In the genomic region with DNA sequence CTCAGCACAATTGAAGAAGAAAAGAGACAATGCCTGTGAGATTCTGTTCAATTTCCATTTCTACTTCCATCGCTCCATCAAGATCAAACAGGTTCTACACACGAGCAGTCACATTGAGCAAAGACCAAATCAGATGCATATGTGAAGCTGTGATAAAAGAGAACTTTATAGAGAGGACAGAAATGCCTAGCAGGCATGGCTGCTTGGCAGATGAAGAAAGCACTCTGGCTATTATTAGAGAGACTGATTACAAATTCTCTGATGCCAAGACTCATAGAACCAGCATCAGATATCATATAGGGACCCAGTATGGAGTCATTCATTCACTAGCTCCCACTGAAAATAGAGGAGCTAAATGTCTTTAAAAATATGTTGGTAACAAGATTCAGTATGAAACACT, we compare ENCODE assay signal across 28 mouse cellular contexts. TPM values are rescaled to one million over a fixed set of nuclear protein-coding genes. Genes with fewer than 3 reads are reported as not detected.
"Had no signal": no experiment of that assay in that cellular context is flagged by ENCODE, and none has a peak within 500 bp of the region (broad histone marks: within the 10 kb centered on the region; RNA-seq: fewer than 3 reads in every experiment).

No protein-coding gene starts in this region.

- H3K9ac ChIP-seq: heart, embryonic 12.5 days; hindbrain, embryonic 12.5 days; hindbrain, embryonic 14.5 days; intestine, embryonic 15.5 days; limb, embryonic 15.5 days; liver, embryonic 12.5 days had no signal

- H3K4me3 ChIP-seq: heart, embryonic 10.5 days; heart, embryonic 12.5 days; hindbrain, embryonic 10.5 days; hindbrain, embryonic 12.5 days; intestine, embryonic 15.5 days; layer of hippocampus, adult 2 months; left cerebral cortex, adult 2 months; limb, embryonic 15.5 days; liver, embryonic 12.5 days had no signal

- DNase-seq: gastrocnemius, postnatal 14 days; gastrocnemius, postnatal 36 days; heart, adult 18-20 months; heart, postnatal 10 days; heart, postnatal 4 days; kidney, adult 18-20 months; kidney, adult 8-10 months; kidney, postnatal 10 days; kidney, postnatal 25 days; kidney, postnatal 4 days had no signal

- H3K9me3 ChIP-seq: heart, embryonic 10.5 days; heart, embryonic 12.5 days; hindbrain, embryonic 10.5 days; hindbrain, embryonic 12.5 days; intestine, embryonic 15.5 days; limb, embryonic 15.5 days; liver, embryonic 12.5 days had no signal

- H3K4me2 ChIP-seq: heart, embryonic 12.5 days; hindbrain, embryonic 12.5 days; hindbrain, embryonic 14.5 days; intestine, embryonic 15.5 days; limb, embryonic 15.5 days; liver, embryonic 12.5 days had no signal

- ATAC-seq: hindbrain, embryonic 16.5 days; inflammation-experienced regulatory T-cells, adult 6 months; intestine, embryonic 15.5 days; intestine, postnatal 0 days; liver, embryonic 12.5 days had no signal

- H3K27ac ChIP-seq: heart, embryonic 10.5 days; hindbrain, embryonic 10.5 days; hindbrain, embryonic 12.5 days; hindbrain, embryonic 14.5 days; intestine, embryonic 15.5 days; layer of hippocampus, adult 2 months; left cerebral cortex, adult 2 months; limb, embryonic 15.5 days; liver, embryonic 12.5 days had no signal

- H3K36me3 ChIP-seq: heart, embryonic 10.5 days; heart, embryonic 12.5 days; hindbrain, embryonic 10.5 days; hindbrain, embryonic 12.5 days; intestine, embryonic 15.5 days; limb, embryonic 15.5 days; liver, embryonic 12.5 days had no signal

- H3K27me3 ChIP-seq: heart, embryonic 12.5 days; hindbrain, embryonic 12.5 days; intestine, embryonic 15.5 days; limb, embryonic 15.5 days; liver, embryonic 12.5 days had no signal

- H3K4me1 ChIP-seq: heart, embryonic 10.5 days; heart, embryonic 12.5 days; hindbrain, embryonic 10.5 days; hindbrain, embryonic 12.5 days; intestine, embryonic 15.5 days; limb, embryonic 15.5 days; liver, embryonic 12.5 days had no signal

RNA-seq across cellular contexts. Expression of a gene that starts 24.2 kb away (rescaled TPM):
- total RNA-seq: gastrocnemius, adult 18-20 months; gastrocnemius, adult 8-10 months; gastrocnemius, postnatal 36 days; liver, adult 2 months had no signal
- polyA plus RNA-seq: gonadal fat pad, adult 2 months; inflammation-experienced regulatory T-cells, adult 6 months; kidney, embryonic 14.5 days; liver, adult 2 months had no signal
